Mouse (Mus musculus): ENCODE data around the gene Arhgdig. TPM values are rescaled to one million over a fixed set of nuclear protein-coding genes. Genes with fewer than 3 reads are reported as not detected.
"Not testable (repeated sequence)": the region's sequence is repeated elsewhere in the genome, so short reads cannot be mapped to it uniquely, and the experiment has no call there.

Gene Arhgdig
- total RNA-seq, 1 experiment = 15.0 TPM

DNA sequence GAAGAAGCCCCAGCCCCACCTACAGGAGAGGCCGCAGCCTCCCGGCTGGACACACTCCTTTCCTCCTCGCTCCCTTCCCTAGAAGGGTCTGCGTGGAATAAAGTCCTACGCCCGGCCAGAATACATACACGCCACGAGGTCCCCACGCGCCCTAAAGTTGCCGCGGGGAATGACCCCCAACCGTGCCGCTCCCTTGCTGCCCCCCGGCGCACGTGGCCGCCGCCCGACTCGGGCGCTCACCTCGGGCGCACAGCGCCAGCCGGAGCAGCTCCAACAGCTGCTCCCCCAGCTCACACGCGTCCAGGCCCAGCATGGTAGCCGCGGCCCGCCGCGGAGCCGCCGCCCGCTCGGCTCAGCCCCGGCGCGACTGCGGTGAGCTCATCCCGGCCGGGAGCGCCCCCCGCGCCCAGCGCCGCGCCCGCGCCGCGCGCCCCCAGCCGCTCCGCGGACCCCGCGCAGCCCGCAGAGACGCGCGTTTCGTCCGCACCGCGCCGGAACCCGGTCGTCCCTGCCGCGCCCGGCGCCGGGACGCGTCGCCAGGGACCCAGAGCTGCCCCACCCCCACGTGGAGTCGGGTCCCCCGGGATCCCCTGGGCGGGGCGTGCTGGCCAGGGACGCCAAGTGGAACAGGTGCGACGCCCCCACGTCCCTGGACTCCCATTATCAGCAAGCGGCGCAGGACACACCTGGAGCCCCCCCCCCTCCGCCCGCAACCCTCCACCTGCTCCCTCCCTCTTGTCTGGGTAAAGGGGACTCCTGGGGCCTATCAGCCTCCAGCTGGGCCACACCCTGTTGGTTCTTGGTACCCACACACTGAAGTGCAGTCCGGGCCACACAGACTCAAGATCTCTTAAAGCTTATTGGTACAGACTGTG lies 6.5 kb downstream of the Arhgdig start:
- peaks cover 19% of the 10 kb centered on the region; the same call in 1 of the 2 replicates for H3K36me3 ChIP-seq (ENCODE audit: control insufficient read depth, insufficient read depth, low read length, poor library complexity, severe bottlenecking)
- TF ChIP-seq ZC3H11A (IDR thresholded peaks at IDR 0.05; ENCODE audit: borderline replicate concordance, low read depth, low read length) = no peak
- no peak for TF ChIP-seq HCFC1 (IDR thresholded peaks at IDR 0.05; ENCODE audit: borderline replicate concordance, insufficient read depth, low read length)
- TF ChIP-seq CHD2 (IDR thresholded peaks at IDR 0.05; ENCODE audit: low read depth, low read length) = no peak
- TF ChIP-seq MAFK (IDR thresholded peaks at IDR 0.05; ENCODE audit: insufficient read depth, low read depth, low read length) = no peak
- TF ChIP-seq ZNF384 (IDR thresholded peaks at IDR 0.05; ENCODE audit: low read depth, low read length) = no peak
- no peak overlapping the region for H3K27ac ChIP-seq (ENCODE audit: insufficient read depth, low read depth, low read length, poor library complexity, severe bottlenecking)
- peak overlapping the region; percentile 86 for H3K9ac ChIP-seq (ENCODE audit: insufficient read depth, low read depth, low read length, poor library complexity, severe bottlenecking)
- peaks cover 2 to 30% of the 10 kb centered on the region in 2 experiments; a peak in 3 of 4 replicates for H3K4me1 ChIP-seq (ENCODE audit: control insufficient read depth in 2 of 2, insufficient read depth in 2 of 2, low read length in 2 of 2, poor library complexity in 1 of 2)
- in situ Hi-C loops (cut with MboI; ENCODE audit: low sequenced_read_pairs in 2 of 2, unreplicated experiment in 2 of 2) = no loop called here
- no peaks in the 10 kb centered on the region for H3K9me3 ChIP-seq (ENCODE audit: control insufficient read depth, insufficient read depth, low read depth, low read length)
- peak overlapping the region; percentile 79 to 83 for H3K4me3 ChIP-seq (ENCODE audit: insufficient read depth in 1 of 2, low read depth in 1 of 2, low read length in 2 of 2, poor library complexity in 1 of 2, severe bottlenecking in 1 of 2)
- no peak for DNase-seq (ENCODE audit: low read depth, low spot score)

DNA sequence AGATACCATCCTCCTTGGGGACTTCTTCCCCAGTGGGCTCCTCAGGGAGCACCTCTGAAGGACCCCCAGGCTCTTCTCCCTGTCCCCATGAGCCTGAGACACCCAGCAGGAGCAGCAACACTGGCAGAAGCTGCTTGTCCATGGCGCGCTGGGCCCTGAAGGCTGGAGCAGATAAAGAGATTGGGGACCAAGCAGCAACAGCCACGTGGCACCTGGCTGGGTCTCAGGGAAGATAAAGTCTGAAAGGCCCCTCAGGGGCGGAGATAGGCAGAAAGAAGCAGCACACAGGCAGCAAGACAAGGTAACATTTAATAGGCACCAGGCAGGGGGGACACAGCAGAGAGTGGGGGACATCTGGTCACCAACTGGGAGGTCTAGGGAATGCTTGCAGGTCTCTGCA lies 8.7 kb downstream of the Arhgdig start, which contains the start of gene Pdia2:
Pdia2 (minus strand) TSS at position 196 of the 400 bp plus-strand sequence.
- no peak for TF ChIP-seq MAFK (IDR thresholded peaks at IDR 0.05; ENCODE audit: insufficient read depth, low read depth, low read length)
- no peak for TF ChIP-seq CHD2 (IDR thresholded peaks at IDR 0.05; ENCODE audit: low read depth, low read length)
- TF ChIP-seq ZNF384 (IDR thresholded peaks at IDR 0.05; ENCODE audit: low read depth, low read length) = no peak
- no peak for TF ChIP-seq HCFC1 (IDR thresholded peaks at IDR 0.05; ENCODE audit: borderline replicate concordance, insufficient read depth, low read length)
- TF ChIP-seq ZC3H11A (IDR thresholded peaks at IDR 0.05; ENCODE audit: borderline replicate concordance, low read depth, low read length) = no peak

DNA sequence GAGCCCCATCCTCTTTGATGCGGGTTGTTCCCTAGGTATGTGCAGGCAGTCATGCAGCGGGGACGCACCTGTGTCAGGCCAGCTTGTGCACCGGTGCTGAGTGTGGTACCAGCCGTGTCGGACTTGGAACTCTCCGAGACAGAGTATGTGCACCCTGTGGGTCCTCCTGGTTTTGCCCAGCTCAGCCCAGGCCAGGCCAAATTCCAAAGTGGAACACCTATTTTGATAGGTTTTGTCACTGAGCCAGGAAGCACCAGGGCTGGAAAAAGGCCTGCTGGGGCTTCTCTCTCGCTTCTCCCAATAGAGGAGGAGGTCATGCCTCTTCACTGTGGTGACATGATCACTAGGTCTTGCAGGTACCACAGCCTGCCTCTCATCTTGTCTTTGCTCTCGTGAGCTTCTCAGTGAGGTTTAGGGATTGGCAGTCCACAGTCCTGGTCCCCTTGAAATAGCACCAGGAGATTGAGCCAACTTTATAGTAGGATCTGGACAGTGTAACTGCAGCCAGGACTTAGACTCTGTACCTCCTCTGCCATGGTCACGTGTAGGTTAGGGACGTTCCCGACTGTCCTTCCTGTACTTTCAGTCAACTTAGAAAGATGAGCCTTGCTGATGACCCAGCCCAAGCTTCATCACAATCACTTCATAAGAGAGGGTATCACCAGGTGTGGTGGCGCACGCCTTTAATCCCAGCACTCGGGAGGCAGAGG lies 14.9 kb downstream of the Arhgdig start:
- Histone ChIP-seq H3K36me3 (ENCODE audit: control insufficient read depth, insufficient read depth, low read length, poor library complexity, severe bottlenecking) (peaks cover 63% of the 10 kb centered on the region), H3K27ac (ENCODE audit: insufficient read depth, low read depth, low read length, poor library complexity, severe bottlenecking) (no peak overlapping the region), H3K4me3 (ENCODE audit: insufficient read depth in 1 of 2, low read depth in 1 of 2, low read length in 2 of 2, poor library complexity in 1 of 2, severe bottlenecking in 1 of 2) (no peak overlapping the region), H3K9ac (ENCODE audit: insufficient read depth, low read depth, low read length, poor library complexity, severe bottlenecking) (no peak overlapping the region), H3K9me3 (ENCODE audit: control insufficient read depth, insufficient read depth, low read depth, low read length) (no peaks in the 10 kb centered on the region), H3K4me1 (ENCODE audit: control insufficient read depth in 2 of 2, insufficient read depth in 2 of 2, low read length in 2 of 2, poor library complexity in 1 of 2) (no peaks in the 10 kb centered on the region)
- no peak for DNase-seq (ENCODE audit: low read depth, low spot score)
- TF ChIP-seq ZC3H11A (IDR thresholded peaks at IDR 0.05; ENCODE audit: borderline replicate concordance, low read depth, low read length) (no peak), CHD2 (IDR thresholded peaks at IDR 0.05; ENCODE audit: low read depth, low read length) (no peak), MAFK (IDR thresholded peaks at IDR 0.05; ENCODE audit: insufficient read depth, low read depth, low read length) (no peak), HCFC1 (IDR thresholded peaks at IDR 0.05; ENCODE audit: borderline replicate concordance, insufficient read depth, low read length) (no peak), ZNF384 (IDR thresholded peaks at IDR 0.05; ENCODE audit: low read depth, low read length) (no peak)
- in situ Hi-C loops (cut with MboI; ENCODE audit: low sequenced_read_pairs in 2 of 2, unreplicated experiment in 2 of 2) = no loop called here

More for the DNA sequence above, 8.7 kb downstream of the Arhgdig start, which contains the start of gene Pdia2:
- peaks cover 27% of the 10 kb centered on the region for H3K36me3 ChIP-seq (ENCODE audit: control insufficient read depth, insufficient read depth, low read length, poor library complexity, severe bottlenecking)
- peaks cover 2 to 11% of the 10 kb centered on the region in 2 experiments; a peak in 3 of 4 replicates for H3K4me1 ChIP-seq (ENCODE audit: control insufficient read depth in 2 of 2, insufficient read depth in 2 of 2, low read length in 2 of 2, poor library complexity in 1 of 2)
- in situ Hi-C loops (cut with MboI; ENCODE audit: low sequenced_read_pairs in 2 of 2, unreplicated experiment in 2 of 2) = no loop called here
- H3K27ac ChIP-seq (ENCODE audit: insufficient read depth, low read depth, low read length, poor library complexity, severe bottlenecking) = no peak within 1 kb of the TSS
- H3K9ac ChIP-seq (ENCODE audit: insufficient read depth, low read depth, low read length, poor library complexity, severe bottlenecking) = no peak within 1 kb of the TSS
- no peak for DNase-seq (ENCODE audit: low read depth, low spot score)
- no peaks in the 10 kb centered on the region for H3K9me3 ChIP-seq (ENCODE audit: control insufficient read depth, insufficient read depth, low read depth, low read length)
- H3K4me3 ChIP-seq (ENCODE audit: insufficient read depth in 1 of 2, low read depth in 1 of 2, low read length in 2 of 2, poor library complexity in 1 of 2, severe bottlenecking in 1 of 2) = no peak within 1 kb of the TSS

DNA sequence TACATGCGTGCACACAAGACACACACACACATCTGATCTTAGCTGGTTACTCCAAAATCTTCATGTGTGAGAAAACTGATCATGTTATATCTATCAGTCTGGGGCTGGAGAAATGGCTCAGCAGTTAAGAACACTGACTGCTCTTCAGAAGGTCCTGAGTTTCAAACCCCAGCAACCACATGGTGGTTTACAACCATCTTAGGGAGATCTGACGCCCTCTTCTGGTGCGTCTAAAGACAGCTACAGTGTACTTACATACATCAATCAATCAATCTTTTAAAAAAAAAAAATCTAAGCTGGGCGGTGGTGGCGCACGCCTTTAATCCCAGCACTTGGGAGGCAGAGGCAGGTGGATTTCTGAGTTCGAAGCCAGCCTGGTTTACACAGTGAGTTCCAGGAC lies 16.1 kb downstream of the Arhgdig start:
- H3K27ac ChIP-seq (ENCODE audit: insufficient read depth, low read depth, low read length, poor library complexity, severe bottlenecking); in situ Hi-C loops (cut with MboI; ENCODE audit: low sequenced_read_pairs in 2 of 2, unreplicated experiment in 2 of 2); H3K4me1 ChIP-seq (ENCODE audit: control insufficient read depth in 2 of 2, insufficient read depth in 2 of 2, low read length in 2 of 2, poor library complexity in 1 of 2); H3K4me3 ChIP-seq (ENCODE audit: insufficient read depth in 1 of 2, low read depth in 1 of 2, low read length in 2 of 2, poor library complexity in 1 of 2, severe bottlenecking in 1 of 2); H3K9me3 ChIP-seq (ENCODE audit: control insufficient read depth, insufficient read depth, low read depth, low read length); H3K9ac ChIP-seq (ENCODE audit: insufficient read depth, low read depth, low read length, poor library complexity, severe bottlenecking); DNase-seq (ENCODE audit: low read depth, low spot score): not testable (repeated sequence)
- 0 out of 2 replicates have a peak, but pooled peaks have one; percentile 21 for TF ChIP-seq ZNF384 (IDR thresholded peaks at IDR 0.05; ENCODE audit: low read depth, low read length)
- peaks cover 56% of the 10 kb centered on the region for H3K36me3 ChIP-seq (ENCODE audit: control insufficient read depth, insufficient read depth, low read length, poor library complexity, severe bottlenecking)

All from ES-E14 (cell line).